Mouse (Mus musculus) embryonic facial prominence, embryonic 14.5 days (tissue): ENCODE results near the gene Hras. TPM values are rescaled to one million over a fixed set of nuclear protein-coding genes. Genes with fewer than 3 reads are reported as not detected.

Experiments used
- ATAC-seq: fragments of 200-750 bp; cut with Nextera tagmentation; 2 replicates; pipeline ENCODE4 v1.8.0; 2017; ENCODE audit warnings: low read depth, moderate number of reproducible peaks, moderate TSS enrichment
- DNase-seq: peaks from one replicate; pipeline ENCODE4 v3.0.0-alpha.2; 2015; ENCODE audit warnings: low spot score
- H3K27ac ChIP-seq: fragments of 300-500 bp; sonication (generic); replicated peaks from 2 replicates; pipeline ENCODE4 v1.5.1; 2014; ENCODE audit warnings: low read depth, mild to moderate bottlenecking, low read length, moderate library complexity
- H3K27me3 ChIP-seq: fragments of 300-500 bp; sonication (generic); replicated peaks from 2 replicates; pipeline ENCODE4 v1.6.1; 2014; ENCODE audit warnings: low read length; ENCODE audit not compliant: control insufficient read depth, insufficient read depth
- H3K36me3 ChIP-seq: fragments of 300-500 bp; sonication (generic); 2 replicates; pipeline ENCODE4 v1.6.1; 2014; ENCODE audit warnings: low read length, mixed read lengths; ENCODE audit not compliant: control insufficient read depth, insufficient read depth
- H3K4me1 ChIP-seq: fragments of 300-500 bp; sonication (generic); 2 replicates; pipeline ENCODE4 v1.6.1; 2014; ENCODE audit warnings: antibody characterized with exemption, low read length; ENCODE audit not compliant: control insufficient read depth, insufficient read depth
- H3K4me2 ChIP-seq: fragments of 300-500 bp; sonication (generic); 2 replicates; pipeline ENCODE4 v1.6.1; 2014; ENCODE audit warnings: low read depth, mild to moderate bottlenecking, low read length, moderate library complexity, mixed read lengths
- H3K4me3 ChIP-seq: fragments of 300-500 bp; sonication (generic); 2 replicates; pipeline ENCODE4 v1.5.1; 2014; ENCODE audit warnings: low read depth, mild to moderate bottlenecking, low read length
- H3K9ac ChIP-seq: fragments of 300-500 bp; sonication (generic); 2 replicates; pipeline ENCODE4 v1.6.1; 2014; ENCODE audit warnings: low read depth, mild to moderate bottlenecking, low read length, moderate library complexity, mixed read lengths
- H3K9me3 ChIP-seq: fragments of 300-500 bp; sonication (generic); 2 replicates; pipeline ENCODE4 v1.6.1; 2016; ENCODE audit warnings: low read length; ENCODE audit not compliant: control insufficient read depth
- WGBS: fragments of 180-500 bp; shearing (Covaris S2); extraction: QIAGEN DNeasy Blood & Tissue Kit; methylation state at CpG from one replicate; pipeline ENCODE4 v1.1.7; 2014; 5-methylcytosine and 5-hydroxymethylcytosine counted together
- polyA plus RNA-seq: library from polyadenylated mRNA; unstranded; fragments of >200 nt; fragmentation: Nextera tagmentation; extraction: Ambion mirVana; gene quantifications from 2 replicates; pipeline ENCODE4 v1.2.1, GENCODE M21; 2014

Hras gene
- polyA plus RNA-seq, 1 experiment from 2014 or later, result 142 TPM

DNA sequence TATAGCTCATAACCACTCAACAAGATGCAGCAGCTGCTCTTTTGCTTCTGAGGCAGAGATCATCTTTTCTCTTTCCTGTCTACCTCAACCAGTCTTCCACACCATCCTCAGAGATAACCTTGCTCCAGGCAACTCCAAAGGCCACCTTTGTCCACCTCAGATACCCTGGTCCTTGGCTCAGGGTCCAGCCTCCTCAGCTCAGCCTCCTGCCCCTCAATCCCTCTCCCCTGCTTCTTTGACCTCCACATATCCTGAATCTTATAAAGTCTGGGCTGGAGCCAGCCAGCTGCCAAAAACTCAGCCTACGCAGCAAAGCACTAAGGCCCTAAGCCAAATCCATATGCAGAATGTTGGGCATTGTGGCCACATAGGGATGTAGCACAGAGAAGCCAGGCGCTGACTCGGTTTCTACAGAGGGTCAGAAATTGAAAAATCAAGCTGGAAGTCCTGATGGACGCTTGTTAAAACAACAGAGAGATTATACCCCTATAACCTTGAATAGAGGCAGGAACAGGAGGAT, 29.0 kb upstream of the Hras start:
- Histone ChIP-seq H3K27me3 (no peaks in the 10 kb centered on the region), H3K36me3 (peaks cover 10% of the 10 kb centered on the region; the same call in 1 of the 2 replicates), H3K4me1 (peaks cover 20% of the 10 kb centered on the region), H3K4me2 (peak overlapping the region; percentile 89; the same call in 1 of the 2 replicates), H3K4me3 (no peak overlapping the region), H3K9me3 (no peaks in the 10 kb centered on the region), H3K27ac (peak overlapping the region; percentile 88), H3K9ac (peak overlapping the region; percentile 54; the same call in 1 of the 2 replicates)
- ATAC-seq (no peak), DNase-seq (no peak)
- WGBS, result 91% methylated on average over 4 of the region's 4 CpGs

DNA sequence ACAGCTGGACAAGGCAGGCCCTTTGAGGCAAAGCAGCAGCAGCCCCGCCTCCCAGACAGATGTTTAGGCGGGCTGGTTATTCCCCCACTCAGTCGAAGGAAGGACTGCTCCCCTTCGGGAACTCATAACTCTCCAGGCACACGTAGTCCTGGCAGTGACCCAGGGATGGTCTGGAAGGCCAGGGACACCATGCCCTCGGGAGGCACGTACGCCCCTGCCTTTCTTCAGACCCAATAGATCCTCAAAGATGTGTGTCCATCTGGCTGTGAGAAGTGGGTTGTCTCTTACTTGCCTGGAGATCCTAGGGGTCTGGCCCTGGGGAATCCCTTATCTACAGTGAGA, 28.3 kb upstream of the Hras start:
- 8% methylated on average over 8 of the region's 8 CpGs for WGBS
- H3K27ac ChIP-seq, result peak overlapping the region; percentile 88
- peaks cover 10% of the 10 kb centered on the region; the same call in 1 of the 2 replicates for H3K36me3 ChIP-seq
- peak overlapping the region; percentile 89 for H3K4me2 ChIP-seq
- H3K4me3 ChIP-seq, result peak overlapping the region; percentile 63
- no peaks in the 10 kb centered on the region for H3K9me3 ChIP-seq
- peaks cover 20% of the 10 kb centered on the region for H3K4me1 ChIP-seq
- H3K9ac ChIP-seq, result peak overlapping the region; percentile 54
- DNase-seq (no peak), ATAC-seq (no peak)
- H3K27me3 ChIP-seq, result no peaks in the 10 kb centered on the region

DNA sequence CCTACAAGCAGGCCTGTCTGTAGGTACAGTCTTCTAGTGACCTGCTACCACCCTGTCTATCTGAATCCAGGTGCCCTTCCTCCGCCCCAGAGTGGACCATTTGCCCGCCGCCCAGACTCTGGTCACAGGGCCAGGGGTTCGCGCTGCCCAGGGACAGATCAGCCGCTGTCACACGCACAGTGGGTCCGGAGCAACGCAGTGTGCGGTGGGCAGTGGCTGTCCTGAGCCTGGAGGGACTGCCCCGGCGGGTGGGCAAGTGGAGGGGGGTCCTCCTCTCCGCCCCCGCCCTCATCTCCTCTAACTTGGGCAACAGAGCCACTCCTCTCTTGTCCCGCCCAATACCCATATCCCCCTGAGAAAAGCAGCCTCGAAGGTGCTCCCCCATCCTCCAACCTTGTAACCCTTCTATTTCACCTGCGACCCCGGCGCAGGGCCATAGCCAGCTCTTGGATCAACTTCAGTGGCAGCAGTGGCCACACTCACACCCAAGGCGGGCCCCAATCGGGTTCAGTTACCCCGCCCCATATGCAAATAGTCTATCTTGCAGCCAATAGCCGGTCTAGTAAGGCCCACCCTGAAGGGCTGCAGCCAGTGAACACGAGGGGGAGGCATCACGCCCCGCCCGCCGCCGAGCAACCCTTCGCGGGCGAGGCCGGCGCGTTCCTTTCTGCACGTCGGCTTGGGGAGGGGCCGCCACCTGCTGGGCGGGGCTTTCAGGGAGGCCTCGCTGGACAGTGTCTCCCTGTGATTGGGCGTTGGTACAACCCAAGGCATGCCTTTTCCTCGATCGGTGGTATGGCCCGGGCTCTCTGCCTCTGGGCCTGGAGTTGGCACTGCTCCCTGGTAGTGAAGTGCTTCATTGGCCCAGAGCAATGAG, 27.7 kb upstream of the Hras start:
- H3K4me3 ChIP-seq, result peak overlapping the region; percentile 63
- DNase-seq, result peak; percentile 99
- 3% methylated on average over 38 of the region's 44 CpGs for WGBS

GRCm38 (mm10) chr7:141220377-141220776, 26.6 kb upstream of the Hras start:
- Histone ChIP-seq H3K9me3 (no peaks in the 10 kb centered on the region), H3K9ac (peak overlapping the region; percentile 78; the same call in 1 of the 2 replicates), H3K27ac (no peak overlapping the region), H3K27me3 (no peaks in the 10 kb centered on the region), H3K36me3 (peaks cover 10% of the 10 kb centered on the region; the same call in 1 of the 2 replicates), H3K4me2 (peak overlapping the region; percentile 89), H3K4me1 (peaks cover 23% of the 10 kb centered on the region), H3K4me3 (peak overlapping the region; percentile 63; the same call in 1 of the 2 replicates)
- no peak for ATAC-seq
- 83% methylated on average over 1 of the region's 1 CpGs for WGBS
- DNase-seq, result no peak

More for the DNA sequence above, 27.7 kb upstream of the Hras start:
- H3K4me2 ChIP-seq, result peak overlapping the region; percentile 89
- peak overlapping the region; percentile 78 for H3K9ac ChIP-seq
- H3K27me3 ChIP-seq, result no peaks in the 10 kb centered on the region
- peaks cover 20% of the 10 kb centered on the region for H3K4me1 ChIP-seq
- peaks cover 10% of the 10 kb centered on the region; the same call in 1 of the 2 replicates for H3K36me3 ChIP-seq
- ATAC-seq, result peak; percentile 97
- H3K27ac ChIP-seq, result peak overlapping the region; percentile 88
- no peaks in the 10 kb centered on the region for H3K9me3 ChIP-seq

DNA sequence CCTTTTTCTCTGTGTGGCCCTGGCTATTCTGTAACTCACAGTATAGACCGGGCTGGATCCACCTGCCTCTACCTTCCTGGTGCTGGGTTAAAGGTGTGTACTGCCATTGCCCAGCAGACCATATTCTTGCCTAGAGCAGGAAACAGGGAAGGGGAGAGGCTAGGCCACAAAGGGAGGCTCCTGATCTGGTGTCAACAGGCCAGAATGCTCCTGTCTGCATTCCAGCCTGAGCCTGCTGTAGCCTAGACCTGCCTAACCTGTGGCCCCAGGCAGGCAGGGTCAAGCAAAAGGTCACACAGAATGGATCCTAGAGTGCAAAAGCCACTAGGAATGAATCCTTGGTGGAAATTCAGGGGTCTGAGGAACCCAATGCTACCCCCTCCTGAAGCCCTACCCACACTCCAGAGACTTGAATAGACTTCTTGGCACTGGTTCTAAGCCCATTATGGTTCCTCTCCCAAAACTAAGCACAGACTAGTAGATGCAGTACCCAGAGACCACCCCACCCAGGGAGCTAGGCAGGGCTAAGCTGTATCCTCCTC, 25.8 kb upstream of the Hras start:
- 95% methylated on average over 1 of the region's 1 CpGs for WGBS
- Histone ChIP-seq H3K36me3 (peaks cover 10% of the 10 kb centered on the region; the same call in 1 of the 2 replicates), H3K27me3 (no peaks in the 10 kb centered on the region), H3K27ac (no peak overlapping the region), H3K9me3 (no peaks in the 10 kb centered on the region), H3K4me1 (peaks cover 23% of the 10 kb centered on the region), H3K4me3 (no peak overlapping the region), H3K9ac (no peak overlapping the region), H3K4me2 (no peak overlapping the region)
- DNase-seq (no peak), ATAC-seq (no peak)

GRCm38 (mm10) chr7:141218557-141219133, 24.8 kb upstream of the Hras start:
- peaks cover 10% of the 10 kb centered on the region; the same call in 1 of the 2 replicates for H3K36me3 ChIP-seq
- H3K9ac ChIP-seq, result 0 out of 2 replicates have a peak overlapping the region, but pooled peaks have one; percentile 6
- H3K9me3 ChIP-seq, result no peaks in the 10 kb centered on the region
- ATAC-seq (no peak), DNase-seq (no peak)
- no peak overlapping the region for H3K4me3 ChIP-seq
- H3K4me2 ChIP-seq, result no peak overlapping the region
- peaks cover 23% of the 10 kb centered on the region for H3K4me1 ChIP-seq
- no peak overlapping the region for H3K27ac ChIP-seq
- H3K27me3 ChIP-seq, result no peaks in the 10 kb centered on the region
- 73% methylated on average over 5 of the region's 5 CpGs for WGBS

DNA sequence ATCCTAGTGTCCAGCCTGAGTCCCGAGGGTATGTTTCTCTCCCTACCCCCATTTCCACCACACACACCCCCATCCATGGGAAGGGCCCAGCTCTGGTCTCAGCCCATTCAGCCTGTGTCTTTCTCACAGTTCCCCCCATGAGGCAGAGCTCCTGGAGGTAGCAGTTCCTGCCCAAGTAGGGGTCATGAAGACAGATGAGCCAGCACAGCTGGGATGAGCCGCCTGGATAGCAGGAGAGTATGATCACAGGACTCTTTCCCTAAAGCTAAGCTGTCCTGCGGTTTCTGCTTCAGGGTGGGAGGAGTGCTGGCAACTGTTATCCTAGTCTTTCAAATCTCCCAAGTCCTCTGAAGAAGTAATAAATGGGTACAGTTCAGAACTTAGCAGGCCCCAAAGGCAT, 24.3 kb upstream of the Hras start:
- 0 out of 2 replicates have a peak overlapping the region, but pooled peaks have one; percentile 6 for H3K9ac ChIP-seq
- peaks cover 10% of the 10 kb centered on the region; the same call in 1 of the 2 replicates for H3K36me3 ChIP-seq
- no peak overlapping the region for H3K4me2 ChIP-seq
- ATAC-seq, result no peak
- DNase-seq, result no peak
- H3K4me3 ChIP-seq, result no peak overlapping the region
- H3K9me3 ChIP-seq, result no peaks in the 10 kb centered on the region
- H3K27me3 ChIP-seq, result no peaks in the 10 kb centered on the region
- H3K4me1 ChIP-seq, result peaks cover 23% of the 10 kb centered on the region
- 72% methylated on average over 3 of the region's 3 CpGs for WGBS
- no peak overlapping the region for H3K27ac ChIP-seq

GRCm38 (mm10) chr7:141217343-141218013, 23.7 kb upstream of the Hras start:
- Histone ChIP-seq H3K4me1 (peaks cover 19% of the 10 kb centered on the region), H3K27me3 (no peaks in the 10 kb centered on the region), H3K27ac (no peak overlapping the region), H3K9me3 (no peaks in the 10 kb centered on the region), H3K9ac (no peak overlapping the region), H3K36me3 (peaks cover 10% of the 10 kb centered on the region; the same call in 1 of the 2 replicates), H3K4me2 (peak overlapping the region; percentile 69; the same call in 1 of the 2 replicates), H3K4me3 (no peak overlapping the region)
- 83% methylated on average over 13 of the region's 17 CpGs for WGBS
- DNase-seq (no peak), ATAC-seq (no peak)
